Mouse (Mus musculus) stomach, embryonic 16.5 days (tissue): ENCODE data around the gene Lrfn4. TPM values are rescaled to one million over a fixed set of nuclear protein-coding genes. Genes with fewer than 3 reads are reported as not detected.

ENCODE experiments used
- ATAC-seq: fragments of 200-750 bp; cut with Nextera tagmentation; 2 replicates; pipeline ENCODE4 v1.8.0; 2017; ENCODE audit warnings: moderate number of reproducible peaks, moderate TSS enrichment; ENCODE audit not compliant: insufficient read depth, low FRiP score
- H3K27ac ChIP-seq: fragments of 300-500 bp; sonication (generic); 2 replicates; pipeline ENCODE4 v1.5.1; 2014; ENCODE audit warnings: low read length
- H3K27me3 ChIP-seq: fragments of 300-500 bp; sonication (generic); 2 replicates; pipeline ENCODE4 v1.6.1; 2014; ENCODE audit warnings: low read length, control low read depth, mixed read lengths; ENCODE audit not compliant: control insufficient read depth, insufficient read depth
- H3K36me3 ChIP-seq: fragments of 300-500 bp; sonication (generic); 2 replicates; pipeline ENCODE4 v1.6.1; 2014; ENCODE audit warnings: low read length; ENCODE audit not compliant: control insufficient read depth, insufficient read depth
- H3K4me1 ChIP-seq: fragments of 300-500 bp; sonication (generic); 2 replicates; pipeline ENCODE4 v1.6.1; 2014; ENCODE audit warnings: low read length, control low read depth, mixed read lengths; ENCODE audit not compliant: control insufficient read depth, insufficient read depth
- H3K4me2 ChIP-seq: fragments of 300-500 bp; sonication (generic); 2 replicates; pipeline ENCODE4 v1.6.1; 2014; ENCODE audit warnings: low read depth, low read length, mixed read lengths
- H3K4me3 ChIP-seq: fragments of 300-500 bp; sonication (generic); replicated peaks from 2 replicates; pipeline ENCODE4 v1.5.1; 2014; ENCODE audit warnings: mild to moderate bottlenecking, low read length
- H3K9ac ChIP-seq: fragments of 300-500 bp; sonication (generic); 2 replicates; pipeline ENCODE4 v1.6.1; 2014; ENCODE audit warnings: low read length
- H3K9me3 ChIP-seq: fragments of 300-500 bp; sonication (generic); replicated peaks from 2 replicates; pipeline ENCODE4 v1.6.1; 2016; ENCODE audit warnings: low read length, control low read depth; ENCODE audit not compliant: control insufficient read depth
- WGBS: fragments of 180-500 bp; shearing (Covaris S2); extraction: QIAGEN DNeasy Blood & Tissue Kit; methylation state at CpG from one replicate; pipeline ENCODE4 v1.1.7; 2014; 5-methylcytosine and 5-hydroxymethylcytosine counted together
- polyA plus RNA-seq: library from polyadenylated mRNA; unstranded; fragments of >200 nt; fragmentation: Nextera tagmentation; extraction: Ambion mirVana; gene quantifications from 2 replicates; pipeline ENCODE4 v1.2.1, GENCODE M21; 2015

Gene Lrfn4
- polyA plus RNA-seq, 1 experiment from 2014 or later = 2.5 TPM

DNA sequence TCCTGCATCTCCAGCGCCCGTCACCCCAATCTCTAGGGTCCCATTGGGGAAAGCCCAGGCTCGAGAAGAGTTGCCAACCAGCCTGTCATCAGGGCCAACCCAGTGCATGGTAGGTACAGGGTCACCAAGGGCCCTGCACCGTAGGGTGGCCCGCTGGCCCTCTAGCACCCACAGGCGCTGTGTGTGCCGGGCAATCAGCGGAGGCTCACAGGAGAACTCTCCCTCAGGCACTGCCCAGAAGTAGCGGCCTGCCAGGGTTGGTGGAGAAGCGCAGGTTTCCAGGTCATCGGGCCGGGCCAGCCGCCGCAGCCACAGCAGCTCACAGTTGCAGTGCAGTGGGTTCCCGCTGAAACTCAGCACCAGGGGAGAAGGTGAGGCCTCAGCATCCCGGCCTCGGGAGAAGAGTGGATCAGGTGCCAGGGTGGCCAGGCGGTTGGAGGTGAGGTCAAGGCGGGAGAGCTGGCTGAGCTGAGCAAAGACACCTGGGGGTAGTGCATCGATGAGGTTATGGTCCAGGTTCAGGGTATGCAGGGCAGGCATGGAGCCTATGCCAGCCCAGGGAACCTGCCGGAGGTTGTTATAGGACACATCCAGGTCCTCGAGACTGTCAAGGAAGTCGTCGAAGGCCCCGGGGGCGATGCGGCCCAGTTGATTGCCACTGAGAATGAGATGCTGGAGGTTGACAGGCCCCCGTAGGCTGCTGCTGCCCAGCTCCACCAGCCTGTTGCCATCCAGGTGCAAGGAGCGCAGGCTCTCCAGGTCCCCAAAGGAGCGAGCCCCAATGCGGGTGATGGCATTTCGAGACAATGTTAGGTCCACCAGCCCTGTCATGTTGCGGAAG, 1.8 kb downstream of the Lrfn4 start:
- Histone ChIP-seq H3K27ac (no peak overlapping the region; the same call in 1 of the 2 replicates), H3K27me3 (no peaks in the 10 kb centered on the region), H3K4me1 (peaks cover 16% of the 10 kb centered on the region; the same call in 1 of the 2 replicates), H3K4me3 (peak overlapping the region; percentile 84; the same call in 1 of the 2 replicates), H3K9me3 (no peaks in the 10 kb centered on the region), H3K36me3 (peaks cover 8% of the 10 kb centered on the region; the same call in 1 of the 2 replicates), H3K4me2 (peak overlapping the region; percentile 82), H3K9ac (peak overlapping the region; percentile 95)
- no peak for ATAC-seq
- WGBS = 88% methylated on average over 33 of the region's 33 CpGs

DNA sequence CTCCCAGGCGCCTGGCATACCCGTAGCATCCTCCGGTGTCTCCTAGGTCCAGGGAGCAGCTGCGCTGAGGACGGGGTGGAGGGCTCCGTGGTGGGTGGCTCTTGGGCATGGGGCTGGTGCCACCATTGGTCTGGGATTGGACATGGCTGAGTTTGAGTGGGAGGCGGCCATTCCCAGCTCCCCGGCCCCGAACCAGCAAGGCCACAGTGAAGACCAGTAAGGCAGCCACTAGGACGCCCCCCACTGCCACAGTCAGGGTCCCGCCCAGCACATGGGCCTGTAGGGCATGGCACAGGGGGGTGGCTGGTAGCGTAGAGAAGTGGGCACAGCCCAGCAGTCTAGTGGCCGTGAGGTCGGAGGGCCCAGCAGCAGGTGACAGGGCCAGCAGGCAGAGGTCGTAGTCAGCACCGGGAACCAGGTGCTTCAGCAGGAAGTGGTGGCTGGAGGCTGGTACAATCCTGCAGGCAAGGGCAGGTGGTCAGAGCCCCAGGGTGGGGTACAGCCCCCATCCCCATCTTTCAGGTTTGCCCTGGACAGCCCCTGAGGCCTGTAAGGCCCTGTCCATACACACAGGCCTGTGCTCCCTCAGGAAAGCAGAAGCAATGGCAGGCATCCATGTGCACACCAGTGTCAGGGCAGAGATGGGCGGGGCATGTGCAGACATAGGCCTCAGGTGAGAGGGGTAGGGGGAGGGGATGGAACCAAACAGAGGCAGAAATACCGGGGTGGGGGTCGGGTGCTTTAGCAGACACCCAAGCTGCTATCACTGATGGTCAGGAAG, 3.1 kb downstream of the Lrfn4 start:
- H3K4me2 ChIP-seq = no peak overlapping the region
- H3K27me3 ChIP-seq = no peaks in the 10 kb centered on the region
- H3K27ac ChIP-seq = no peak overlapping the region
- ATAC-seq = no peak
- 89% methylated on average over 19 of the region's 19 CpGs for WGBS
- H3K9ac ChIP-seq = no peak overlapping the region
- H3K36me3 ChIP-seq = peaks cover 8% of the 10 kb centered on the region; the same call in 1 of the 2 replicates
- no peak overlapping the region for H3K4me3 ChIP-seq
- peaks cover 16% of the 10 kb centered on the region; the same call in 1 of the 2 replicates for H3K4me1 ChIP-seq
- no peaks in the 10 kb centered on the region for H3K9me3 ChIP-seq

GRCm38 (mm10) chr19:4610109-4610508, 5.4 kb downstream of the Lrfn4 start:
- Histone ChIP-seq H3K9ac (no peak overlapping the region), H3K27ac (no peak overlapping the region), H3K27me3 (no peaks in the 10 kb centered on the region), H3K36me3 (peaks cover 8% of the 10 kb centered on the region; the same call in 1 of the 2 replicates), H3K4me2 (no peak overlapping the region), H3K4me1 (peaks cover 18% of the 10 kb centered on the region; the same call in 1 of the 2 replicates), H3K9me3 (no peaks in the 10 kb centered on the region), H3K4me3 (no peak overlapping the region)
- no peak for ATAC-seq
- WGBS = 58% methylated on average over 4 of the region's 4 CpGs

DNA sequence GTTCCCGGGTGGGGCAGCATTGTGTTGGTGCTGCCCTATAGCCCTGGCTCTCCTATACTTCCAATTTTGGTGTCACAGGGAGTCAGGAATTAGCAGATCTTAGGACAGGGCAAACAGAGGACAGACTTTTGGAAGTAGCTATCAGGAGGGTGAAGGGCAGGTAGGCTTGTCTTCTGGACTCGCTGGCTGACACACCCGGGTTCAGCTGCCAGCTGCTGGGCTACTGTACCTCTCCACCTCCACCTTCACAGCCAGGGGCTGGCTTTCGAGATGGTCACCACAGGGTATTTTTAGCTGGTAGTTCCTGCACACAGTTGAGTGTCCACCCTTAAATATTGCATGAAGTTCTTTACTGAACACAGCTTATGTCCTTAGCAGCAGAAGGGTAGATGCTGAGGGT, 7.0 kb downstream of the Lrfn4 start:
- 80% methylated on average over 4 of the region's 4 CpGs for WGBS

GRCm38 (mm10) chr19:4607406-4607805, 8.1 kb downstream of the Lrfn4 start:
- no peak overlapping the region for H3K4me3 ChIP-seq
- 0 out of 2 replicates have a peak, but pooled peaks cover 8% of the 10 kb centered on the region for H3K36me3 ChIP-seq
- H3K27me3 ChIP-seq = no peaks in the 10 kb centered on the region
- H3K9me3 ChIP-seq = no peaks in the 10 kb centered on the region
- peaks cover 23% of the 10 kb centered on the region for H3K4me1 ChIP-seq
- no peak overlapping the region for H3K4me2 ChIP-seq
- no peak overlapping the region for H3K27ac ChIP-seq
- no peak overlapping the region for H3K9ac ChIP-seq
- 94% methylated on average over 12 of the region's 12 CpGs for WGBS
- no peak for ATAC-seq

More for the DNA sequence above, 7.0 kb downstream of the Lrfn4 start:
- Histone ChIP-seq H3K27me3 (no peaks in the 10 kb centered on the region), H3K9me3 (no peaks in the 10 kb centered on the region), H3K4me1 (peaks cover 25% of the 10 kb centered on the region), H3K4me3 (no peak overlapping the region), H3K27ac (no peak overlapping the region), H3K4me2 (no peak overlapping the region), H3K36me3 (peaks cover 8% of the 10 kb centered on the region; the same call in 1 of the 2 replicates), H3K9ac (no peak overlapping the region)
- ATAC-seq = no peak

- 53% methylated on average over 4 of the region's 4 CpGs for WGBS
- Histone ChIP-seq H3K4me1 (peaks cover 23% of the 10 kb centered on the region), H3K9ac (no peak overlapping the region), H3K27ac (no peak overlapping the region), H3K9me3 (no peaks in the 10 kb centered on the region), H3K4me3 (no peak overlapping the region), H3K36me3 (no peaks in the 10 kb centered on the region), H3K4me2 (no peak overlapping the region), H3K27me3 (no peaks in the 10 kb centered on the region)
- ATAC-seq = no peak
Measured at GRCm38 (mm10) chr19:4605654-4606053, 9.8 kb downstream of the Lrfn4 start.

DNA sequence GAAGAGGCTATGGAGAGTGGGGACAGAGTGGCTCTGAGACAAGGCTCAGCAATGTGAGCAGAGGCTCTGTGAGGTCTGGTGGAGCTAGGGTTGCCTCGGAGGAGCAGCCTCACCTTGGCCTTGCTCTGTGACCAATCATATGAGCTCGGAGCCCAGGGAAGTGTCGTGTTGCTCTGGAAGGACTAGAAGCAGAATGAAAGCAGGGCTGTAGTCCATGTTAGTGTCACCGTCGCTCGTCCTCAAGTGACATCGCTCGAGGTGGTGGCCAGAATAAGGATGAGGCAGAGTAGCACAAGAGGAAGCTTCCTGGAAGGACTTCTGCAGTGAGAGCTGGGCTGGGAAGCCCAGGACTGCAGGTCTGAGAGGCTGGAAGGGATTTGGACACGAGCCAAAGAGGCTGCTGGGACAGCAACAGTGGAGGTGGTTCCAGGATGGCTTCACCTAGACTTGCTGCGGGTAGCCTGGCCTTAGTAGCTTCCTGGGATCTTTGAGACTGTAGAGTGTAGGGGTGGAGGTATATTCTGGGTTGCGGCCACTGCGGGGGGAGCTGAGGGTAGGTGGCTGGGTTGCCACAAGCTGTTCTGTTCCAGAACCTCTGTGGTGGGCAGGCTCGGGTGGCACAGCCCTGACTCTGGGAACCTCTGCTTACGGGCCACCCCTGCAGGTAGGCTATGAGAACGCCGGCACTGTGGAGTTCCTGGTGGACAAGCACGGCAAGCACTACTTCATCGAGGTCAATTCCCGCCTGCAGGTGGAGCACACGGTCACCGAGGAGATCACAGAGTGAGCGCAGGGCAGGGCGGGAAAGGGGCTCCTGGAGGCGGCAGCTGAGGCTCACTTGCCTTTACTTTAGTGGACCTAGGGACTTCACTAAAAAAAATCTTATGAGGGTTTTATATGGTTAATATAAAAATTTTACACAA, 11.4 kb downstream of the Lrfn4 start:
- H3K9me3 ChIP-seq = no peaks in the 10 kb centered on the region
- no peaks in the 10 kb centered on the region for H3K36me3 ChIP-seq
- no peak overlapping the region for H3K4me3 ChIP-seq
- H3K27ac ChIP-seq = no peak overlapping the region
- no peaks in the 10 kb centered on the region for H3K27me3 ChIP-seq
- 37% methylated on average over 24 of the region's 24 CpGs for WGBS
- peak overlapping the region; percentile 34; the same call in 1 of the 2 replicates for H3K9ac ChIP-seq
- no peak overlapping the region for H3K4me2 ChIP-seq
- peak; percentile 78 for ATAC-seq
- peaks cover 23% of the 10 kb centered on the region for H3K4me1 ChIP-seq

- no peak overlapping the region for H3K4me2 ChIP-seq
- H3K27ac ChIP-seq = no peak overlapping the region
- no peaks in the 10 kb centered on the region for H3K27me3 ChIP-seq
- H3K4me3 ChIP-seq = no peak overlapping the region
- H3K36me3 ChIP-seq = no peaks in the 10 kb centered on the region
- no peak for ATAC-seq
- peaks cover 23% of the 10 kb centered on the region for H3K4me1 ChIP-seq
- WGBS = 89% methylated on average over 20 of the region's 20 CpGs
- H3K9me3 ChIP-seq = no peaks in the 10 kb centered on the region
- H3K9ac ChIP-seq = no peak overlapping the region
Measured at GRCm38 (mm10) chr19:4602459-4602858, 13.0 kb downstream of the Lrfn4 start.
